Mouse (Mus musculus) heart, embryonic 11.5 days (tissue): ENCODE measurements at regions not wholly inside any gene's neighbourhood (a gene's known extent, or its start where the extent isn't known, plus 50 kb on each side); places are given as distances from the start of the nearest gene placed in this dataset.

Source experiments
- ATAC-seq: fragments of 200-750 bp; cut with Nextera tagmentation; replicated peaks from 2 replicates; pipeline ENCODE4 v1.8.0; 2017; ENCODE audit warnings: moderate library complexity; ENCODE audit not compliant: insufficient number of reproducible peaks, low FRiP score, low TSS enrichment
- H3K27ac ChIP-seq: fragments of 300-500 bp; sonication (generic); 2 replicates; pipeline ENCODE4 v1.5.1; 2014; ENCODE audit warnings: mild to moderate bottlenecking, low read depth, low read length
- H3K27me3 ChIP-seq: fragments of 300-500 bp; sonication (generic); 2 replicates; pipeline ENCODE4 v1.6.1; 2014; ENCODE audit warnings: mild to moderate bottlenecking, low read length, mixed read lengths; ENCODE audit not compliant: control insufficient read depth, insufficient read depth
- H3K36me3 ChIP-seq: fragments of 300-500 bp; sonication (generic); 2 replicates; pipeline ENCODE4 v1.6.1; 2014; ENCODE audit warnings: mild to moderate bottlenecking, low read length, moderate library complexity, mixed read lengths; ENCODE audit not compliant: control insufficient read depth, insufficient read depth
- H3K4me1 ChIP-seq: fragments of 300-500 bp; sonication (generic); 2 replicates; pipeline ENCODE4 v1.6.1; 2014; ENCODE audit warnings: low read length; ENCODE audit not compliant: control insufficient read depth, insufficient read depth
- H3K4me2 ChIP-seq: fragments of 300-500 bp; sonication (generic); 2 replicates; pipeline ENCODE4 v1.6.1; 2014; ENCODE audit warnings: mild to moderate bottlenecking, moderate library complexity
- H3K4me3 ChIP-seq: fragments of 300-500 bp; sonication (generic); 2 replicates; pipeline ENCODE4 v1.5.1; 2014; ENCODE audit warnings: low read depth, low read length
- H3K9ac ChIP-seq: fragments of 300-500 bp; sonication (generic); 2 replicates; pipeline ENCODE4 v1.6.1; 2014; ENCODE audit warnings: mild to moderate bottlenecking, low read depth, low read length, moderate library complexity
- H3K9me3 ChIP-seq: fragments of 300-500 bp; sonication (generic); replicated peaks from 2 replicates; pipeline ENCODE4 v1.6.1; 2016; ENCODE audit warnings: low read length; ENCODE audit not compliant: control insufficient read depth
- WGBS: fragments of 180-500 bp; shearing (Covaris S2); extraction: QIAGEN DNeasy Blood & Tissue Kit; methylation state at CpG from one replicate; pipeline ENCODE4 v1.1.7; 2014; ENCODE audit not compliant: insufficient replicate concordance; 5-methylcytosine and 5-hydroxymethylcytosine counted together

DNA sequence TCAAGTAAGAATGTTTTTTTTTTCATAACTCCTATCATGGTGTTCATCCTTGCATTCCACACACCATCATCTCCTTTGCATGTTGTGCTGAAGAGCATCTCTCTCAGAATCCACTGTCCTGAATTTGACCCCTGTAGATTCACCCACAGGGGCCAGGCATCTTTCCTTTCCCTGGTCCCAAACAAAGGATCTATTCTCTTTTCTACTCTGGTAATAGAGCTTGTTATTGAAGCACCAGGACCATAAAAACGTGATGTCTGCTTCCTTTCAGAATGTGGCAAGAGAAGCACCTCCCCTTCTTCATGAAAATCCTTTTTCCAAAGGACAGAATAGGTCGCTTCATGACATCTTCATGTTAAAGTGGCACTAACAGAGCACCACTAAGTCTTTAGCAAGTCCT, 134.4 kb downstream of the Tmem161b start:
- Histone ChIP-seq H3K27ac (no peak overlapping the region), H3K4me3 (no peak overlapping the region), H3K9ac (no peak overlapping the region), H3K9me3 (no peaks in the 10 kb centered on the region), H3K27me3 (no peaks in the 10 kb centered on the region), H3K4me2 (no peak overlapping the region), H3K4me1 (no peaks in the 10 kb centered on the region), H3K36me3 (no peaks in the 10 kb centered on the region)
- ATAC-seq = no peak
- WGBS = 52% methylated on average over 2 of the region's 2 CpGs

GRCm38 (mm10) chr13:84360536-84360935, 138.4 kb downstream of the Tmem161b start:
- no peak overlapping the region for H3K27ac ChIP-seq
- no peak overlapping the region for H3K4me2 ChIP-seq
- WGBS = 91% methylated on average over 2 of the region's 2 CpGs
- no peaks in the 10 kb centered on the region for H3K36me3 ChIP-seq
- ATAC-seq = no peak
- H3K4me3 ChIP-seq = no peak overlapping the region
- H3K4me1 ChIP-seq = no peaks in the 10 kb centered on the region
- no peak overlapping the region for H3K9ac ChIP-seq
- no peaks in the 10 kb centered on the region for H3K9me3 ChIP-seq
- no peaks in the 10 kb centered on the region for H3K27me3 ChIP-seq

DNA sequence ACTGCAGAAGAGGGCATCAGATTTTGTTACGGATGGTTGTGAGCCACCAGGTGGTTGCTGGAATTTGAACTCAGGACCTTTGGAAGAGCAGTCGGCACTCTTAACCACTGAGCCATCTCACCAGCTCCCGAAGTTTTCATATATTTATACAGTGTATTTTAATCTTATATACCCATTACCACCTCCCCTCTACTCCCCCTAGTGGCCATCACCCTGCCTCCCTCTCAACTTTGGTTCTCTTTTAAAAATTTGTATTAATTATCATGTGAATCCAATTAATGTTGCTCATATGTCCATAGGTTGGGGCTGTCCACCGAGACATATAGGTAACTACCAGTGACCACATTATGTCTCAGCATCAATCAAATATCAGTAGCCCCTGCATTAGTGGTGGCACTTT, 142.0 kb downstream of the Tmem161b start:
- H3K4me3 ChIP-seq = no peak overlapping the region
- H3K4me2 ChIP-seq = no peak overlapping the region
- 83% methylated on average over 4 of the region's 4 CpGs for WGBS
- no peak for ATAC-seq
- no peak overlapping the region for H3K9ac ChIP-seq
- H3K4me1 ChIP-seq = no peaks in the 10 kb centered on the region
- H3K27ac ChIP-seq = no peak overlapping the region
- no peaks in the 10 kb centered on the region for H3K27me3 ChIP-seq
- no peaks in the 10 kb centered on the region for H3K36me3 ChIP-seq
- H3K9me3 ChIP-seq = no peaks in the 10 kb centered on the region

GRCm38 (mm10) chr13:84365503-84365902, 143.4 kb downstream of the Tmem161b start:
- no peak overlapping the region for H3K9ac ChIP-seq
- H3K9me3 ChIP-seq = no peaks in the 10 kb centered on the region
- H3K4me1 ChIP-seq = no peaks in the 10 kb centered on the region
- no peak overlapping the region for H3K4me3 ChIP-seq
- no peak overlapping the region for H3K27ac ChIP-seq
- no peaks in the 10 kb centered on the region for H3K27me3 ChIP-seq
- no peaks in the 10 kb centered on the region for H3K36me3 ChIP-seq
- ATAC-seq = no peak
- H3K4me2 ChIP-seq = no peak overlapping the region

- H3K9ac ChIP-seq = no peak overlapping the region
- no peaks in the 10 kb centered on the region for H3K4me1 ChIP-seq
- no peak for ATAC-seq
- H3K4me2 ChIP-seq = no peak overlapping the region
- no peaks in the 10 kb centered on the region for H3K9me3 ChIP-seq
- H3K27ac ChIP-seq = no peak overlapping the region
- no peaks in the 10 kb centered on the region for H3K36me3 ChIP-seq
- no peak overlapping the region for H3K4me3 ChIP-seq
- no peaks in the 10 kb centered on the region for H3K27me3 ChIP-seq
Observed at GRCm38 (mm10) chr13:84366017-84366416, 143.9 kb downstream of the Tmem161b start.

- Histone ChIP-seq H3K4me1 (no peaks in the 10 kb centered on the region), H3K36me3 (no peaks in the 10 kb centered on the region), H3K27ac (no peak overlapping the region), H3K27me3 (no peaks in the 10 kb centered on the region), H3K4me2 (no peak overlapping the region), H3K9ac (no peak overlapping the region), H3K4me3 (no peak overlapping the region), H3K9me3 (no peaks in the 10 kb centered on the region)
- ATAC-seq = no peak
- 75% methylated on average over 1 of the region's 1 CpGs for WGBS
Observed at GRCm38 (mm10) chr13:84366839-84367238, 144.7 kb downstream of the Tmem161b start.

GRCm38 (mm10) chr13:84368225-84368624, 146.1 kb downstream of the Tmem161b start:
- Histone ChIP-seq H3K27ac (no peak overlapping the region), H3K4me1 (no peaks in the 10 kb centered on the region), H3K4me2 (no peak overlapping the region), H3K9ac (no peak overlapping the region), H3K36me3 (no peaks in the 10 kb centered on the region), H3K27me3 (no peaks in the 10 kb centered on the region), H3K4me3 (no peak overlapping the region), H3K9me3 (no peaks in the 10 kb centered on the region)
- ATAC-seq = no peak
- 70% methylated on average over 2 of the region's 2 CpGs for WGBS

- Histone ChIP-seq H3K9me3 (no peaks in the 10 kb centered on the region), H3K36me3 (no peaks in the 10 kb centered on the region), H3K4me2 (no peak overlapping the region), H3K27me3 (no peaks in the 10 kb centered on the region), H3K27ac (no peak overlapping the region), H3K9ac (no peak overlapping the region), H3K4me3 (no peak overlapping the region), H3K4me1 (no peaks in the 10 kb centered on the region)
- ATAC-seq = no peak
- 75% methylated on average over 4 of the region's 4 CpGs for WGBS
Observed at GRCm38 (mm10) chr13:84374711-84375257, 152.7 kb downstream of the Tmem161b start.

DNA sequence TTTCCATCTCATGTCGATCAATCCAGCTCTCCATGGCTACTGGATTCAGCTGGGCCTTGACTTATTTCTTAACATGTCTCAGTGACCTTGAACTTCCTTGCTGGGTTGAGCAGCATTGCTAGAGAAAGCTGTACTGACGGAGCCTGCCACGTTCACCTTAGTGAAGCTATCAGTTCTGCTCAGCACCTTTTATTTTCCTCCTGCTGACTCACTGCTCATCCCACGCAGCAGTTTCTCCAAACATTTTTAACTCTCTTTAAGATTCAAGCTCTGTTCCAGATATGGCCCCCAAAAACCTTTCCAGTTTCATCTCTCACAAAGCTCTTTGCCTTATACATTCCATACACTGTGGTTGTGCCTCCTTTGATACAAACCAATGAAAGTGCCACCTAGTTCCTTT, 153.8 kb downstream of the Tmem161b start:
- ATAC-seq = no peak
- Histone ChIP-seq H3K4me2 (no peak overlapping the region), H3K9ac (no peak overlapping the region), H3K4me3 (no peak overlapping the region), H3K27ac (no peak overlapping the region), H3K4me1 (no peaks in the 10 kb centered on the region), H3K9me3 (no peaks in the 10 kb centered on the region), H3K36me3 (no peaks in the 10 kb centered on the region), H3K27me3 (no peaks in the 10 kb centered on the region)
- WGBS = 78% methylated on average over 4 of the region's 4 CpGs
